Mouse (Mus musculus): ENCODE measurements around the gene Cyp2g1. TPM values are rescaled to one million over a fixed set of nuclear protein-coding genes. Genes with fewer than 3 reads are reported as not detected.
"Not testable (repeated sequence)": the region's sequence is repeated elsewhere in the genome, so short reads cannot be mapped to it uniquely, and the experiment has no call there.

Gene Cyp2g1
- not detected for total RNA-seq (2021)
- long read RNA-seq, experiment 1: 0 reads
- long read RNA-seq, experiment 2: 0 reads

GRCm38 (mm10) chr7:26808592-26808991, at the start of gene Cyp2g1:
Gene Cyp2g1, plus strand, starts transcription at chr7:26808892.
- no peak for TF ChIP-seq CTCF (conservative IDR thresholded peaks at IDR 0.05)

GRCm38 (mm10) chr7:26767084-26767483, 41.6 kb upstream of the Cyp2g1 start:
- Histone ChIP-seq H3K4me3 (no peak overlapping the region), H3K27ac (no peak overlapping the region)
- no peak for DNase-seq (ENCODE audit: low spot score in 2 of 2)
- peak; percentile 56 for TF ChIP-seq CTCF (conservative IDR thresholded peaks at IDR 0.05)

More at GRCm38 (mm10) chr7:26808592-26808991, at the start of gene Cyp2g1:
- H3K27ac ChIP-seq: no peak within 1 kb of the TSS
- H3K4me3 ChIP-seq: no peak within 1 kb of the TSS
- no peak for DNase-seq (ENCODE audit: low spot score in 2 of 2)

- no peak for TF ChIP-seq CTCF (conservative IDR thresholded peaks at IDR 0.05)
- Histone ChIP-seq H3K4me3 (no peak overlapping the region), H3K27ac (no peak overlapping the region)
- DNase-seq (ENCODE audit: low spot score in 2 of 2): no peak
These were observed 38.7 kb upstream of the Cyp2g1 start for GRCm38 (mm10) chr7:26769881-26770470.

GRCm38 (mm10) chr7:26772866-26773586, 35.7 kb upstream of the Cyp2g1 start:
- TF ChIP-seq CTCF (conservative IDR thresholded peaks at IDR 0.05): no peak
- DNase-seq (ENCODE audit: low spot score in 2 of 2): no peak

DNA sequence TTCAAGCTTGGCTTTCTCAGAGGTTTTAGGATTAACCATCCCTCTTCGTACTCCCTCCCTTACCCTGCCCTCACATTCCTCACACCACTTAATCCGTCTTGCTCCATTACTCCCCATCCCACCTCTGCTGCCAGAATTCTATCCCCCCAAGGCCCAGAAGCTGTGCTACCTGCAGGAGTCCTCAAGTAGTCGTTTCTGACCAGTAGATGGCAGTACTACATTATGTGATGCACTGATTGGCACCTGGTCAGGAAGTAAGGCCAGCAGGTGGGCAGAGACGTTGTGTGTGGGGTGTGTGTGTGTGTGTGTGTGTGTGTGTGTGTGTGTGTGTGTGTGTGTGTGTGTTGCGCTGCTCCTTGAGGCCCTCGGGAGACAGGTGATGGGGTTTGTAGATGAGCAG, 32.8 kb upstream of the Cyp2g1 start:
- DNase-seq (ENCODE audit: low spot score in 2 of 2): no peak

More at GRCm38 (mm10) chr7:26772866-26773586, 35.7 kb upstream of the Cyp2g1 start:
- Histone ChIP-seq H3K4me3 (no peak overlapping the region), H3K27ac (no peak overlapping the region)

DNA sequence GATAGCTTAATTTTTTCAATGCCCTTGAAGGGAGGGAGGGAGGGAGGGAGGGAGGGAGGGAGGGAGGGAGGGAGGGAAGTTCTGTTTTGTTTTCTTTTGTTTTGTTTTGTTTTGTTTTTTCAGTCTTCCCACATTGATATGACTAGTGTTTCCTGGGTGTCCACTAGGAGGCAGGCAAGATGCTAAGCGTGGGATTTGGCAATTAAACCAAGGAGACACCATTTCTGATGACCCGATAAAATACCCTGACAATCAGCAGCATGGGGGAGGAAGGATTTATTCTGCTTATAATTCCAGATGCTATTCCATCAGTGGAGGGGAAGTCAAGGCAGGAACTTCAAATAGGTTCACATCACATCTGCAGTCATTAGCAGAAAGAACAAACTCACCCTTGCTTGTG, 30.9 kb upstream of the Cyp2g1 start:
- DNase-seq (ENCODE audit: low spot score in 2 of 2): no peak
- TF ChIP-seq CTCF (conservative IDR thresholded peaks at IDR 0.05): peak; percentile 42; the same call in 1 of the 2 replicates
- H3K4me3 ChIP-seq: no peak overlapping the region

More for the DNA sequence above, 32.8 kb upstream of the Cyp2g1 start:
- TF ChIP-seq CTCF (conservative IDR thresholded peaks at IDR 0.05): peak; percentile 43
- H3K27ac ChIP-seq: no peak overlapping the region
- H3K4me3 ChIP-seq: no peak overlapping the region

DNA sequence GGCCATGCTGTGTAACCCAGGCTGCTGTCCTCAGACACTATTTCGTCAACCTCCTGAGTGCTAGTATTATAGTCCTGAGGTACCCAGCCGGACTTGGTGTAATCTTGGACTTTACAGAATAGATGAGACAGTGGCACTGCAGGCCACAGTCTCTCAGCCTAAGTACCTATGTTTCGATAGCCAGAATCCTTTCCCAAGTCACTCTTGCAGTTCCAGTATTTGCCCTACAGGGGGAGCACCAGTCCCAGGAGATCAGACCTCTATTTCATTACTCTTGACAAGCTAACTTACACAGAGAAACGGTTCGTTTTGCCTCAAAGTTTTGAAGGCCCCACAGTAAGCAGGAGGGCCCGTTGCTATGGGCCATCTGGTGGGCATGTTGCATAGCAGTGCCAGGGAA, 30.2 kb upstream of the Cyp2g1 start:
- no peak overlapping the region for H3K27ac ChIP-seq
- peak; percentile 19 to 64 for DNase-seq (ENCODE audit: low spot score in 2 of 2)
- peak; percentile 81 for TF ChIP-seq CTCF (conservative IDR thresholded peaks at IDR 0.05)

More for the DNA sequence above, 30.9 kb upstream of the Cyp2g1 start:
- H3K27ac ChIP-seq: no peak overlapping the region

GRCm38 (mm10) chr7:26779799-26780416, 28.8 kb upstream of the Cyp2g1 start:
- Histone ChIP-seq H3K4me3 (no peak overlapping the region), H3K27ac (no peak overlapping the region)
- no peak for DNase-seq (ENCODE audit: low spot score in 2 of 2)
- TF ChIP-seq CTCF (conservative IDR thresholded peaks at IDR 0.05): no peak

More for the DNA sequence above, 30.2 kb upstream of the Cyp2g1 start:
- no peak overlapping the region for H3K4me3 ChIP-seq

- no peak overlapping the region for H3K27ac ChIP-seq
- DNase-seq (ENCODE audit: low spot score in 2 of 2): peak; percentile 16 to 21
- H3K4me3 ChIP-seq: 0 out of 2 replicates have a peak overlapping the region, but pooled peaks have one; percentile 15
- TF ChIP-seq CTCF (conservative IDR thresholded peaks at IDR 0.05): no peak
These were observed 28.2 kb upstream of the Cyp2g1 start for GRCm38 (mm10) chr7:26780510-26780909.

- H3K4me3 ChIP-seq: no peak overlapping the region
- no peak for TF ChIP-seq CTCF (conservative IDR thresholded peaks at IDR 0.05)
- no peak for DNase-seq (ENCODE audit: low spot score in 2 of 2)
- H3K27ac ChIP-seq: no peak overlapping the region
These were observed 27.5 kb upstream of the Cyp2g1 start for GRCm38 (mm10) chr7:26780998-26781766.

GRCm38 (mm10) chr7:26781767-26782131, 26.9 kb upstream of the Cyp2g1 start:
- no peak for DNase-seq (ENCODE audit: low spot score in 2 of 2)
- no peak for TF ChIP-seq CTCF (conservative IDR thresholded peaks at IDR 0.05)

DNA sequence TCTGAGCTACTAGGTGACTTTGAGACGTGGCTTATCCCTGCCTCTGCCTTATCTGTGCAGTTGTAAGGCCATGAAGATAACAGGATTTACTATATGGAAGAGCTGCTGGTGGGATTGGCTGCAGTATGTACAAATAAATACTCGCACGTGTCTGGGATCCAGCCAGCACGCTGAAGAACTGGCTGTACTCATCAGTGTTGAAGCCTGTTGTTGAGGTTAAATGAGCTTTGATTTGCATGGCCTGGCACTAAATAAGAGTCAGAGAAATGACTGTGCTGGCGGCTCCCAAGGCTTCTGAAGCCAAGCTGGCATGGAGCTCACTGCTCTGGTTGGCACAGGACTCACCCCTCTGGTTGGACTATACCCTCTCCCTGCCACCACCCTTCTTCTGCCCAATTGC, 25.5 kb upstream of the Cyp2g1 start:
- TF ChIP-seq CTCF (conservative IDR thresholded peaks at IDR 0.05): no peak
- DNase-seq (ENCODE audit: low spot score in 2 of 2): no peak
- H3K4me3 ChIP-seq: no peak overlapping the region
- no peak overlapping the region for H3K27ac ChIP-seq

More at GRCm38 (mm10) chr7:26781767-26782131, 26.9 kb upstream of the Cyp2g1 start:
- H3K4me3 ChIP-seq: no peak overlapping the region
- H3K27ac ChIP-seq: no peak overlapping the region

DNA sequence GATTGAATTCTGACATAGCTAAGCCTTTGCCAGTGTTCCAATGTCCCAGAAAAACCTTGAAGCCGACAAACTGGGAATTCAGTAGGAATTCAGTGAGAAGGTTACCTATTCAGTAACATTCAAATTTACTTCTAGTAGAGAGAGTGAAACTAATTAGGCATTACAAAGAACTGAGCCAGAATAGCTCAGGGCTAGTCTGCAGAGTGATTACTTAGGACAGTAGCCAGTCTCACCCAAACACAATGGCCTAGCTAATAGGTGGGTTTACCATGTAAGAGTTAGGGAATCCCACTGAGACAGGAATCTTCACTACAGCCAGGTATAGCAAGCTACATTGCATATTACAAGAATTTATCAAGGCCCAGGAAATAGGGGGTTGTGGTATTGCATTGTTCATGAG, 22.7 kb upstream of the Cyp2g1 start:
- not testable (repeated sequence) for H3K27ac ChIP-seq; DNase-seq (ENCODE audit: low spot score in 2 of 2); H3K4me3 ChIP-seq

Measured in layer of hippocampus, adult 2 months (tissue).